Mouse (Mus musculus) midbrain, postnatal 0 days (tissue): ENCODE measurements around the gene Hist1h4b. TPM values are rescaled to one million over a fixed set of nuclear protein-coding genes. Genes with fewer than 3 reads are reported as not detected.
"Not testable (repeated sequence)": the region's sequence is repeated elsewhere in the genome, so short reads cannot be mapped to it uniquely, and the experiment has no call there.

Source experiments
- ATAC-seq: fragments of 200-750 bp; cut with Nextera tagmentation; 2 replicates; pipeline ENCODE4 v1.8.0; 2017; ENCODE audit warnings: moderate number of reproducible peaks, mild to moderate bottlenecking, moderate TSS enrichment, moderate library complexity; ENCODE audit not compliant: low FRiP score
- DNase-seq: peaks from one replicate; pipeline ENCODE4 v3.0.0-alpha.2; 2015; ENCODE audit warnings: low spot score
- H3K27ac ChIP-seq: fragments of 300-500 bp; sonication (generic); 2 replicates; pipeline ENCODE4 v1.5.1; 2014; ENCODE audit warnings: low read depth, mild to moderate bottlenecking, low read length, mixed read lengths
- H3K27me3 ChIP-seq: fragments of 300-500 bp; sonication (generic); 2 replicates; pipeline ENCODE4 v1.6.1; 2014; ENCODE audit warnings: low read length, control low read depth, mixed read lengths; ENCODE audit not compliant: insufficient read depth
- H3K36me3 ChIP-seq: fragments of 300-500 bp; sonication (generic); 2 replicates; pipeline ENCODE4 v1.6.1; 2014; ENCODE audit warnings: low read length, control low read depth, mixed read lengths; ENCODE audit not compliant: insufficient read depth
- H3K4me1 ChIP-seq: fragments of 300-500 bp; sonication (generic); 2 replicates; pipeline ENCODE4 v1.6.1; 2014; ENCODE audit warnings: mild to moderate bottlenecking, control low read depth, antibody characterized with exemption, low read length, mixed read lengths; ENCODE audit not compliant: insufficient read depth
- H3K4me2 ChIP-seq: fragments of 300-500 bp; sonication (generic); 2 replicates; pipeline ENCODE4 v1.6.1; 2014; ENCODE audit warnings: low read depth, mild to moderate bottlenecking, low read length, mixed read lengths; ENCODE audit not compliant: poor library complexity, severe bottlenecking
- H3K4me3 ChIP-seq: fragments of 300-500 bp; sonication (generic); 2 replicates; pipeline ENCODE4 v1.5.1; 2014; ENCODE audit warnings: low read depth, mild to moderate bottlenecking, low read length, moderate library complexity
- H3K9ac ChIP-seq: fragments of 300-500 bp; sonication (generic); replicated peaks from 2 replicates; pipeline ENCODE4 v1.6.1; 2014; ENCODE audit warnings: mild to moderate bottlenecking, low read length, moderate library complexity, mixed read lengths; ENCODE audit not compliant: poor library complexity, severe bottlenecking
- H3K9me3 ChIP-seq: fragments of 300-500 bp; sonication (generic); 2 replicates; pipeline ENCODE4 v1.6.1; 2016; ENCODE audit warnings: low read length, control low read depth
- CTCF ChIP-seq: IDR thresholded peaks from 2 replicates; pipeline ENCODE4 v1.5.1; 2016; ENCODE audit warnings: antibody characterized with exemption, mild to moderate bottlenecking
- WGBS: fragments of 180-500 bp; shearing (Covaris S2); extraction: QIAGEN DNeasy Blood & Tissue Kit; methylation state at CpG from one replicate; pipeline ENCODE4 v1.1.7; 2014; 5-methylcytosine and 5-hydroxymethylcytosine counted together
- polyA plus RNA-seq: library from polyadenylated mRNA; unstranded; fragments of >200 nt; fragmentation: Nextera tagmentation; extraction: Ambion mirVana; gene quantifications from 2 replicates; pipeline ENCODE4 v1.2.1, GENCODE M21; 2015
- total RNA-seq: library from RNA; depleted of rRNA; stranded (reverse); fragments of >200 nt; gene quantifications from 2 replicates; pipeline ENCODE4 v1.2.3, GENCODE M21; 2014

Gene Hist1h4b
- total and polyA plus RNA-seq, 2 experiments from 2014 or later: 2.0 to 315 TPM

- Histone ChIP-seq H3K4me2 (no peak overlapping the region), H3K36me3 (no peaks in the 10 kb centered on the region), H3K4me3 (no peak overlapping the region), H3K4me1 (no peaks in the 10 kb centered on the region), H3K9me3 (no peaks in the 10 kb centered on the region), H3K27ac (no peak overlapping the region), H3K27me3 (no peaks in the 10 kb centered on the region), H3K9ac (no peak overlapping the region)
- DNase-seq (no peak), ATAC-seq (no peak)
- WGBS: 91% methylated on average over 5 of the region's 5 CpGs
- TF ChIP-seq CTCF: no peak
Observed at GRCm38 (mm10) chr13:23716261-23717042, 40.4 kb upstream of the Hist1h4b start.

- no peaks in the 10 kb centered on the region for H3K36me3 ChIP-seq
- no peak overlapping the region for H3K9ac ChIP-seq
- H3K4me2 ChIP-seq: no peak overlapping the region
- no peaks in the 10 kb centered on the region for H3K4me1 ChIP-seq
- H3K9me3 ChIP-seq: no peaks in the 10 kb centered on the region
- no peak for ATAC-seq
- H3K27me3 ChIP-seq: no peaks in the 10 kb centered on the region
- no peak for TF ChIP-seq CTCF
- no peak for DNase-seq
- no peak overlapping the region for H3K27ac ChIP-seq
- H3K4me3 ChIP-seq: no peak overlapping the region
- 62% methylated on average over 11 of the region's 11 CpGs for WGBS
Observed at GRCm38 (mm10) chr13:23717176-23717575, 39.6 kb upstream of the Hist1h4b start.

- 14% methylated on average over 2 of the region's 2 CpGs for WGBS
- not testable (repeated sequence) for H3K27me3 ChIP-seq, ATAC-seq, H3K4me3 ChIP-seq, H3K27ac ChIP-seq, H3K9ac ChIP-seq, H3K36me3 ChIP-seq, H3K9me3 ChIP-seq, H3K4me2 ChIP-seq, H3K4me1 ChIP-seq, DNase-seq
Observed at GRCm38 (mm10) chr13:23717593-23718245, 39.1 kb upstream of the Hist1h4b start.

DNA sequence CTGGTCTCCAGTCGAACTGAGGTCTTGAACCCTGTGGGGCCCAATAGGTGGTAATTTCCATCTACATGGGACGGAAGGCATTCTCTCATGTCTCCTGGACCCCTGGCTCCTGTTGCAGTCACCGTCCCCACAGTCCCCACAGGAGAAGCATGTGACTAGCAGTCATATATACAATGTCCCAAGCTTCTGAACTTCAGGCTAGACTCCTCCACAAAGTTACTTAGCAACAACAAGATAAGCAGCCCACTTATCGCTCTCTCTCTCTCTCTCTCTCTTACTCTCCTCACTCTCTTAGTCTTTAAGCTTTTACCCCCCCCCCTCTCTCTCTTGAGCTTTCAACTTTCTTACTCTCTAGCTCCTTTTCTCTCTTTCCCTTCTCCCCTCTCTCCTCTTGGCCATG, 32.6 kb upstream of the Hist1h4b start:
- Histone ChIP-seq H3K4me2 (no peak overlapping the region), H3K27me3 (no peaks in the 10 kb centered on the region), H3K4me1 (no peaks in the 10 kb centered on the region), H3K36me3 (no peaks in the 10 kb centered on the region), H3K9ac (no peak overlapping the region), H3K4me3 (no peak overlapping the region), H3K9me3 (no peaks in the 10 kb centered on the region), H3K27ac (no peak overlapping the region)
- ATAC-seq (no peak), DNase-seq (no peak)
- TF ChIP-seq CTCF: no peak
- WGBS: 82% methylated on average over 4 of the region's 4 CpGs

DNA sequence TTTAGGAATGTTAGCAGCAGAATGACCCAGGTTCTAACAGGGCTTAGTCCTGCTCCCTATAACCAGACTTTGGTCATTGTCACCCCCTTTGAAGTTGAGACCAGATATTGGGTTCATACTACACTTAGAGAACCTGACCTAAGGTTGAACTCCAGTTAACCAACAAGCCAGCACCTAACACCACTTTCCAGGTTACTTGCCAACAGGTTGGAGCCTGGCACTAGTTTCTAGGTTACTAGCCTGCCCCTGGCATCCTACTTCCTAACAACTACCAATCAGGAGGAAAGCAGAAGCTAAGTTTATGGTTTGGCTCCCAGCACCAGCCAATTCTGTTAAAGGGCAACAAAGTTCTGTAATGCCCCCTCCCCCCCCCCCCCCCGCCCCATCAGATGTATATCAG, 31.6 kb upstream of the Hist1h4b start:
- Histone ChIP-seq H3K9ac (no peak overlapping the region), H3K4me2 (no peak overlapping the region), H3K4me1 (no peaks in the 10 kb centered on the region), H3K27me3 (no peaks in the 10 kb centered on the region), H3K27ac (no peak overlapping the region), H3K36me3 (no peaks in the 10 kb centered on the region), H3K4me3 (no peak overlapping the region), H3K9me3 (no peaks in the 10 kb centered on the region)
- TF ChIP-seq CTCF: no peak
- ATAC-seq (no peak), DNase-seq (no peak)
- WGBS: no CpG with 5 or more reads among the region's 1 CpGs

DNA sequence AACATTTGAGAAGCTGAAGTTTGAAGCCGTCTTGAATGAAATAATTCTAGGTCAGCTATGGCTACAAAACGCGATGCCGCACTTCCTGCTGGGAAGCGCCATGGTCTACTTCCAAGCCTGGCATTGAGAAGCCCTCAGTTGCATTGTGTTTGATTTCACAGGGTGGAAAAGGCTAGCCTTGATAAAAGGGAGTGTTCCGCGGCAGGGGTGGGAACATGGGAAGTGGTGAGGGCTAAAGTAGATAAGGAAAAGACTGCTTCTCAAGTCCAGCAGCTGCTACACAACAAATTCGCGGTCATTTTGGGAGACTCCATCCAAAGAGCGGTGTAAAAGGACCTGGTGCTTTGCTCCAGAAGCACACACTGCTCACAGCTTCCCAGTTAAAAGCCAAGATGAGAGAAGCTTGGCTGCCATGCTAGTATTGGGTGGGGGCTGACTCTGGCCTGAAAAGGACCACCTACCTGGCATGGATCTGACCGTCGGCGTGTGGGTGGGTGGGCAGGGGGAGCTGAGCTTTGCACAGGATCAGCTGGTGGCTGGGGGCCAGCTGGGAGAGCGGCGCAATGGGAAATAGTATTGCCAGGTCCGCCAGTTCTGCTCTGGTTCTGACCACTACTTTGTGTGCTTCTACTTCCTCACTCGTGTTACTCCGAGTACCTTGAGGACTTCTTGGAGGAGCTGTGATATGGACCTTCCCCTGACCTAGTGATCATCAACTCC, 28.2 kb upstream of the Hist1h4b start:
- Histone ChIP-seq H3K27ac (no peak overlapping the region), H3K27me3 (no peaks in the 10 kb centered on the region), H3K4me1 (no peaks in the 10 kb centered on the region), H3K4me2 (no peak overlapping the region), H3K9ac (no peak overlapping the region), H3K36me3 (no peaks in the 10 kb centered on the region), H3K4me3 (no peak overlapping the region), H3K9me3 (no peaks in the 10 kb centered on the region)
- 84% methylated on average over 18 of the region's 18 CpGs for WGBS
- DNase-seq (no peak), ATAC-seq (no peak)
- TF ChIP-seq CTCF: no peak
